Mouse (Mus musculus) yolk sac, embryonic 10.5 days (tissue): ENCODE results near the gene Asap3.

ENCODE experiments used
- DNase-seq: peaks from one replicate; pipeline ENCODE4 v3.0.0-alpha.2; 2017; ENCODE audit warnings: low spot score

Gene Asap3

GRCm38 (mm10) chr4:136223549-136224239 lies 17.5 kb downstream of the Asap3 start:
- DNase-seq, result no peak

- DNase-seq, result no peak
These were observed 18.0 kb downstream of the Asap3 start for GRCm38 (mm10) chr4:136224240-136224559.

GRCm38 (mm10) chr4:136224677-136225460 lies 18.7 kb downstream of the Asap3 start:
- no peak for DNase-seq

- no peak for DNase-seq
These were observed 21.2 kb downstream of the Asap3 start for GRCm38 (mm10) chr4:136227408-136227807.

DNA sequence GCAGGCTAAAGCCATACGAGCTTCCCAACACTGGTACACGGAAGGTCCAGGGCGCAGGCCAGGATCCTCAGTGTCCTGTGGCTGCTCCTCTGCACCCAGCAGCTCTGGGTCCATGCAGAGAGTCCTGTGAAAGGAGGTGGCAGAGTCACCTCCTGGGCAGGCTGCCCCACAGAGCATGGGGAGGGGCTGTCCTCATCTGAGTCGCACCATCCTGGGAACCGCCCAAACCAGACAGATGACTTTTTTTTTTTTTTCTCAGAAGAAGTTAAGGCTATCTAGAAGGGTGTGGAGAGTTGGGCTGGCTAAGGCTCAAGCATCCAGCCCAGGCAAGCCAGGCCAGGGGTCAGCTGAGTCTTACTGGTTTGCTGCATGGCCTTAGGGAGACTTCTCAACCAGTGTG lies 22.5 kb downstream of the Asap3 start:
- no peak for DNase-seq

DNA sequence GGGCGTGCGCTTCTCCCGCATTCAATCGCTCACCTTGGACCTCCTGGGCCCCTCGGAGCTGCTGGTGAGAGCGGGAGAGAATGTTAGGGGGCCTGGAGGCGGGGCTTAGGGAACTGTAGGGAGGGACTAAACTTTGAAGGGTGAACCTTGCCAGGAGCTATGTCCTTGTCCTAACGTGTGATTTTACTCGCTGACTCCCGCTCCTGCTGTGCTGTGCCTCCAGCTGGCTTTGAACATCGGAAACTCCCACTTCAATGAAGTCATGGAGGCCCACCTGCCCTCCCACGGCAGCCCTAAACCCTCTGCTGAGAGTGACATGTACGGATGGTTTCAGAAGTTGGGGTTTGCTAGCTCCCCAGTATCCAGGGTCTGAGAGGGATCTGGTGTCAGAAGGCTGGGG lies 32.5 kb downstream of the Asap3 start:
- no peak for DNase-seq

DNA sequence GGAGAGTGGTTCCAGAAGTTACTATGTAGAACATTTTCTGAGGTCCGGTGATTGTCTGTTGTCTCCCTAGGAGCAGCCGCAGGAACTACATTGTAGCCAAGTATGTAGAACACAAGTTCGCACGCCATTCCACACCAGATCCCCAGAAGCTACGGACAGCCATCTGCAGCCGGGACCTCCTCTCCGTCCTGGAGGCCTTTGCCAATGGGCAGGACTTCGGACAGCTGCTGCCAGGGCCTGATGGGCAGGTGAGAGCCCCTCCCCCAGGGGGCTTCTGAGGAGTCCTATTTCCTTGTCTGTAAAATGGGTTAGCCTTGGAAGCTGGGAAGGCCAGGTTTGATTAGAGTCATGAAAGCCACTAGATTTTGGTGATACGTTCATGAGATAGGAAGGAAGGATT lies 32.9 kb downstream of the Asap3 start:
- no peak for DNase-seq

- peak; percentile 67 for DNase-seq
These were observed 33.5 kb downstream of the Asap3 start for GRCm38 (mm10) chr4:136239622-136240021.

GRCm38 (mm10) chr4:136240123-136240522 lies 34.0 kb downstream of the Asap3 start:
- DNase-seq, result no peak

DNA sequence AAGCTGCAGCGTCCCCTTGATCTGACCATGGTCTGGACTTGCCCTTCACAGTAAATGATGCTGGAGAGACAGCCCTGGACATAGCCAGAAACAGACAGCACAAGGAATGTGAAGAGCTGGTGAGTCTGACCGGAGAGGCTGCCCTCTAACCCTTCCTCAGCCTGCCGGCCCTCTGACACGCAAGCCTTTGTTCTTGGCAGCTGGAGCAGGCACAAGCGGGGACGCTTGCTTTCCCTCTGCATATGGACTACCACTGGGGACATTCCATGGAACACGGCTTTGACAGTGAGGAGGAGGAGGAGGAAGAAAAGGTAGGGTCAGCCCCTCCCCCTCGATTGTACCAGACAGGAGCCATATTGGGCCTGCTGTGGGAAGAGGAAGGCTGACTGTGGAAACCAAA lies 34.8 kb downstream of the Asap3 start:
- DNase-seq, result no peak

DNA sequence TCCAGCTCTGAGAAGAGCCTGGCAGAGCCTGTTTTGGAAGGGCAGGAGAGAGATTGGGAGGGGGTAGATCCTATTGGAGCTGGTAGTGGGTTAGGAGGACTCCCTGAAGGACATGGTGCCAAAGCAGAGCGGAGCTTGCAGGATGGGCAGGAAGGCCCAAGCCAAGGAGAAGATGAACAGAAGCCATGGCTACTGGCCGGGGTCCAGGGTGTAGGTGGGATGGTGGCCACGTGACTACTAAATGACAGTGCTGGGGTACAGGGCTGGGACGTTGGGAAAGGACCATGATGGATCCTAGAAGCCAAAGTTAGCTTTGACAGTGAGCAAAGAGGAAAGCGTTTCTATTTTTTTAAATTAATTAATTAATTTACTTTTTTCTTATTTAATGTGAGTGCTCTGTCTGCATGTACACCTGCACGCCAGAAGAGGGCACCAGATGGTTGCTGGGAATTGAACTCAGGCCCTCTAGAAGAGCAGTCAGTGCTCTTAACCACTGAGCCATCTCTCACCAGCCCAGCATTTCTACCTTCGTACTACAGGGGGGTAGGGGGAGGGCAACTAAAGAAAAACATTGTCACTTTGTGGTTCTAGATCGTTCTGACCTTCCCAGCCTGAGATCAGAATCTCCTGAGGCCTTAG lies 36.0 kb downstream of the Asap3 start:
- DNase-seq, result no peak

GRCm38 (mm10) chr4:136242728-136243127 lies 36.6 kb downstream of the Asap3 start:
- no peak for DNase-seq

DNA sequence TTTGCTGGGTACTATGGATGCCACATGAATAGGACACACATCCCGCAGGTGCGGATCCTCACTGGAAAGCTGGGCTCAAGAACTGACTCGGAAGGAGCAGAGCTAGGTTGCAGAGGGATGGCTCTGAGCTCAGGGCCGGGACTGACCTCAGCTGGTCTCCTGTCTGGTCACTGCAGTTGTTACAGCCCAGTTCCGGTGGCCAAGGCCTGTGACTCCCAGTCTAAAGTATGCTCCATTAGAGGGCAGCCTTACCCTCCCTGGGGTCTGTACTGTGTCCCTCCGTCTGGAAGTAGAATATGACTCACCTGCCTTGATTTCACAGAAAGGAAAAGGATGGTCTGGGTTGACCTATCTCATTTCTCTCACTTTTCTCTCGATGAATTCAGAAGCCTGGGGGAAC lies 38.0 kb downstream of the Asap3 start:
- DNase-seq, result no peak

- no peak for DNase-seq
These were observed 39.5 kb downstream of the Asap3 start for GRCm38 (mm10) chr4:136245681-136246080.

DNA sequence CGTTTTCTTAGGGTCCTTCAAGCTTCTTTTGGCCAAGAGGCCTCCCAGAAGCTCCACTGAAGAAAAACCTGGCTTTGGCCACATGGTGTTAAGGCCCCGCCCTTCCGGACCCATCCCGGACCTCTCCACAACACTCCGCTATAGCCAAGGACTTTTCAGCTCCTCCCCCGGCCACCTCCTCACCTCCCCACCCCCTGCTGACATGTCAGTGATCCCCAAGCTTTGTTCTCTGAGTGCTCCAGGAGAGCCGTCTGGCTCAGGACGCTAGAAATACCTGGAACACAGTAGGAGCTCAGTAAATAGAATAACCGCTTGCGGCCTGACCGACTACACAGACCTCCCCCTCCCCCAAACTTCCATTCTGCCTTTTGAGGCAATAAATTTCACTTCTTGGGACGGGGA lies 40.4 kb downstream of the Asap3 start:
- no peak for DNase-seq

DNA sequence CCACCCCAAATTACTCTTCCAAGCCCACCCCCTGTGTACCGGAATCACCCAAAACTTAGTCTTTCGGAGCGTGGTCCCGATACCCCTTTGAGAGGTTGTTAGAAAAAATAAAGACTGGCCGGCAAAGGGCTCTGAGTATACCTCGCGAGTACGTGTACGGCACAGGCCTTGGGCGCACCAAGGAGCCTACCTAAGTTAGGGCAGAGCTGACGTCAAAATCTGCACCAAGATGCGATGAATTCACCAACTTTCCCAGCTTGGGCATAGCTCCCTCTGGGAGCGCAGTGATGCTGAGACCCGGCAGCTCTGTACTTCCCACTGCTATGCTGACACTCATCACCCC lies 41.2 kb downstream of the Asap3 start:
- DNase-seq, result no peak

DNA sequence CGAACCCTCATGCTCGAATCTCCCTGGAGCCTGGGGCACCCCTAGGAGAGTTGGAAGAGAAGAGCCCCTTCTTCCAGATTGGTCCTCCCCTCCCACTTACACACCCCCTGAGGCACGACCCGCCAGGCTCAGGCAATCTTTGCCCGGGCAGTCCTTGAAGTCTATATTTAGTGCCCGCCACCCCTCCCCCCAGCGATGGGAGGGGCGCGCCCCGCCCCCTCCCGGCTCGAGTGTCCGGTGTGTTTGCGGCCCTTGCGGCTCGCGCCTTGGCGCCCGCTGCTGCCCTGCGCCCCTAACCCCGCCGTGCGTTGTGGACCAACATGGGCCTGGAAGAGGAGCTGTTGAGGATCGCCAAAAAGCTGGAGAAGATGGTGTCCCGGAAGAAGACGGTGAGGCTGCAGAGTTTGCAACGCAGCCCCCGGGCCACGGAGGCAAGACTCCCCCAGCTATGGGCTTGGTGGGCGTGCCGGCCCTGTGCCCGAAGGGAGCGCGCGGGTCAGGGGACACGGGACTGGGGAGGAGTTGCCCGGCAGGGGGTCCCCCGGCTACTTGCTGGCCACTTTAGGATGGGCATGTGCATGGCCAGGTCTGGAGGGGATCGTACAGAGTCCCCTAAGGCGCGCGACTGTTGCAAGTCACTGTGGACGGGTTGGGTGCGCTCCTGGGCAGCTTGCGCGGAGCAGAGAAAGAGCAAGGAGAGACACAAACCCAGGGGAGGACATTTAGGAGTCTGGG lies 41.7 kb downstream of the Asap3 start, which contains the start of gene Tcea3:
Gene Tcea3 (plus strand): TSS at position 1 of the 735 bp plus-strand sequence.
- peak; percentile 81 for DNase-seq

DNA sequence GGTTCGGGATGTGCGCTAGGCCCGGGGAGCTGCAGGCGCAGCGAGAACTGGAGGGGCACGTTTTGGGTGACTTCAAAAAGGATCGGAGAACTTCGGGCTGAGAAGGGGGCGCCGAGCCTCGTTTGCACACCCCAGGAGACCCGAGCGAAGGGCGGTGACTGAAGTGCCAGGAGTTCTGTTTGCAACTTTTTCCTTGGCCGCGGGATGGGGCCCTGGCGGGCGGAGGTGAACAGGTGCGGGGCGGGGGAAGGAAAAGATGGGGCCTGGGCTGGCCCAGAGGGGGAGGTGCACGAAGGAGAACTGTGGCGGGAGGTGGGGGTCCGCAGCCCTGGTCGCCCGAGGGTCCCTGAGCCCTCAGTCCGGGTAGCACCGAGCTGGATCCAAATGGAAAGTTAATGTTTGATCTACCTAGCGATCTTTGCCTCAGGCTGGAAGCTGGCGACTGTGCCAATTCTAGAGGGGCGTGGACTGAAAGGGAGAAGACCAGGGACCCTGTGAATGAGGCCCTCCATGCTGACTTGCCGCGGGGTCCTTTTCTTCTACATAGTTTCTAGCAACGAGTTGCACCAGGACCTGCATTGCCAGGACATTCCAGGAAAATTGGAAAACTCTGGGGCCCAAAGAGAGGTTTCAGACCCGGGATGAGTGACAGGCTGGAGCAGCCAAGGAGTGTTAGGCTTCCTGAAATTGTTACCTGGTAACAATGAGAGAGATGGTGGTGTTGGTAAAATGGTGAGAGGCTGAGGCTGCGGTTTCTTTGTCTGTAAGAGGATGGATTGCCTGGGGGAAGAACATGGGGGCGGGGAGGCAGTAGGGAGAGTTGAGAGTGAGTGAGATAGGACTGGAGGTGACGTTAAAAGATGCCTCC lies 42.5 kb downstream of the Asap3 start:
- no peak for DNase-seq

GRCm38 (mm10) chr4:136249332-136249647 lies 43.1 kb downstream of the Asap3 start:
- DNase-seq, result no peak

DNA sequence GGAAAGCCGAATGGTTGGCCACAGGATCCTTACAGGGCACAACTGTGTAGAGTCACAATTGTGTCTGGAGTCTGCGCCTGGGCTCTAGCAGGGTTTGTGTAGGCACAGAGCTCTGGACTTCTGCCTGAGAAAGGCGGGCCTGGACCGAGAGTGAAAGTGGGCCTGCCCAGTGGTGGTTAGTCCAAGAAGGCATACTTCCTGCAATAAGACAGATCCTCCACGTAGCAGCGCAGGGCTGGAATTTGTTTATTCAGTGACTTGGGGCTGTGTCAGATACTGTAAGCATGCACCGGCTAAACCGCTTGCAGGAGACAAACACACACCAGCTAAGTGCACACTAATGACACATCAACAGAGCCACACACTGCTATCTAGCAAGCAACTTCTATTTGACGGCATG lies 43.6 kb downstream of the Asap3 start:
- peak; percentile 68 for DNase-seq

GRCm38 (mm10) chr4:136255919-136256318 lies 49.8 kb downstream of the Asap3 start:
- peak; percentile 87 for DNase-seq

- DNase-seq, result no peak
These were observed 50.5 kb downstream of the Asap3 start for GRCm38 (mm10) chr4:136256696-136257095.
